Mouse (Mus musculus): Measurements from ENCODE around the gene 9430015G10Rik. TPM values are rescaled to one million over a fixed set of nuclear protein-coding genes. Genes with fewer than 3 reads are reported as not detected.

The 9430015G10Rik gene
- polyA plus RNA-seq, 1 experiment from 2014 or later: 43.8 TPM

GRCm38 (mm10) chr4:156100501-156100900, 9.3 kb upstream of the 9430015G10Rik start:
- Histone ChIP-seq H3K4me3 (no peak overlapping the region), H3K27ac (no peak overlapping the region), H3K9ac (no peak overlapping the region), H3K36me3 (no peaks in the 10 kb centered on the region), H3K9me3 (no peaks in the 10 kb centered on the region), H3K27me3 (no peaks in the 10 kb centered on the region), H3K4me2 (no peak overlapping the region), H3K4me1 (no peaks in the 10 kb centered on the region)
- no peak for ATAC-seq (ENCODE audit: insufficient number of reproducible peaks, insufficient read depth, low FRiP score, low TSS enrichment, low read depth)
- 87% methylated on average over 5 of the region's 5 CpGs for WGBS

GRCm38 (mm10) chr4:156101481-156101903, 8.3 kb upstream of the 9430015G10Rik start:
- 44% methylated on average over 3 of the region's 3 CpGs for WGBS
- no peaks in the 10 kb centered on the region for H3K36me3 ChIP-seq
- H3K4me2 ChIP-seq: no peak overlapping the region
- no peaks in the 10 kb centered on the region for H3K27me3 ChIP-seq
- H3K9ac ChIP-seq: no peak overlapping the region
- ATAC-seq (ENCODE audit: insufficient number of reproducible peaks, insufficient read depth, low FRiP score, low TSS enrichment, low read depth): no peak
- H3K9me3 ChIP-seq: no peaks in the 10 kb centered on the region
- H3K27ac ChIP-seq: no peak overlapping the region
- H3K4me3 ChIP-seq: no peak overlapping the region
- H3K4me1 ChIP-seq: no peaks in the 10 kb centered on the region

GRCm38 (mm10) chr4:156103342-156103741, 6.4 kb upstream of the 9430015G10Rik start:
- Histone ChIP-seq H3K27me3 (no peaks in the 10 kb centered on the region), H3K36me3 (no peaks in the 10 kb centered on the region), H3K4me3 (no peak overlapping the region), H3K4me2 (no peak overlapping the region), H3K9ac (no peak overlapping the region), H3K9me3 (no peaks in the 10 kb centered on the region), H3K4me1 (no peaks in the 10 kb centered on the region), H3K27ac (no peak overlapping the region)
- WGBS: 82% methylated on average over 4 of the region's 4 CpGs
- ATAC-seq (ENCODE audit: insufficient number of reproducible peaks, insufficient read depth, low FRiP score, low TSS enrichment, low read depth): no peak

GRCm38 (mm10) chr4:156108606-156109546, 906 bp upstream of the 9430015G10Rik start:
- peaks cover 7% of the 10 kb centered on the region for H3K4me1 ChIP-seq
- H3K9me3 ChIP-seq: no peaks in the 10 kb centered on the region
- peak overlapping the region; percentile 92 for H3K9ac ChIP-seq
- H3K4me3 ChIP-seq: peak overlapping the region; percentile 83
- ATAC-seq (ENCODE audit: insufficient number of reproducible peaks, insufficient read depth, low FRiP score, low TSS enrichment, low read depth): peak; percentile 44; the same call in 1 of the 2 replicates
- peak overlapping the region; percentile 87 for H3K27ac ChIP-seq
- H3K4me2 ChIP-seq: peak overlapping the region; percentile 69
- no peaks in the 10 kb centered on the region for H3K36me3 ChIP-seq
- WGBS: 13% methylated on average over 13 of the region's 13 CpGs
- no peaks in the 10 kb centered on the region for H3K27me3 ChIP-seq

GRCm38 (mm10) chr4:156124077-156124476, 14.3 kb downstream of the 9430015G10Rik start:
- H3K27me3 ChIP-seq: no peaks in the 10 kb centered on the region
- no peak for ATAC-seq (ENCODE audit: insufficient number of reproducible peaks, insufficient read depth, low FRiP score, low TSS enrichment, low read depth)
- H3K36me3 ChIP-seq: peaks cover 88% of the 10 kb centered on the region
- H3K27ac ChIP-seq: no peak overlapping the region
- H3K9me3 ChIP-seq: no peaks in the 10 kb centered on the region
- no peak overlapping the region for H3K4me2 ChIP-seq
- H3K4me3 ChIP-seq: no peak overlapping the region
- no peak overlapping the region for H3K9ac ChIP-seq
- no peaks in the 10 kb centered on the region for H3K4me1 ChIP-seq
- WGBS: 96% methylated on average over 7 of the region's 7 CpGs

- Histone ChIP-seq H3K27me3 (no peaks in the 10 kb centered on the region), H3K36me3 (peaks cover 75% of the 10 kb centered on the region), H3K9ac (no peak overlapping the region), H3K4me3 (no peak overlapping the region), H3K9me3 (no peaks in the 10 kb centered on the region), H3K27ac (no peak overlapping the region), H3K4me2 (no peak overlapping the region), H3K4me1 (no peaks in the 10 kb centered on the region)
- no peak for ATAC-seq (ENCODE audit: insufficient number of reproducible peaks, insufficient read depth, low FRiP score, low TSS enrichment, low read depth)
- WGBS: 95% methylated on average over 6 of the region's 6 CpGs
These were observed 15.6 kb downstream of the 9430015G10Rik start for GRCm38 (mm10) chr4:156125393-156125792.

GRCm38 (mm10) chr4:156126841-156127240, 17.1 kb downstream of the 9430015G10Rik start:
- H3K9me3 ChIP-seq: no peaks in the 10 kb centered on the region
- H3K4me2 ChIP-seq: no peak overlapping the region
- no peak overlapping the region for H3K27ac ChIP-seq
- no peak for ATAC-seq (ENCODE audit: insufficient number of reproducible peaks, insufficient read depth, low FRiP score, low TSS enrichment, low read depth)
- H3K27me3 ChIP-seq: no peaks in the 10 kb centered on the region
- H3K4me3 ChIP-seq: no peak overlapping the region
- no peaks in the 10 kb centered on the region for H3K4me1 ChIP-seq
- H3K9ac ChIP-seq: no peak overlapping the region
- WGBS: 80% methylated on average over 7 of the region's 7 CpGs
- H3K36me3 ChIP-seq: peaks cover 61% of the 10 kb centered on the region

- ATAC-seq (ENCODE audit: insufficient number of reproducible peaks, insufficient read depth, low FRiP score, low TSS enrichment, low read depth): no peak
- no peak overlapping the region for H3K27ac ChIP-seq
- H3K9ac ChIP-seq: no peak overlapping the region
- no peaks in the 10 kb centered on the region for H3K27me3 ChIP-seq
- no peak overlapping the region for H3K4me3 ChIP-seq
- no peak overlapping the region for H3K4me2 ChIP-seq
- peaks cover 42% of the 10 kb centered on the region for H3K36me3 ChIP-seq
- WGBS: 73% methylated on average over 5 of the region's 5 CpGs
- H3K4me1 ChIP-seq: no peaks in the 10 kb centered on the region
- no peaks in the 10 kb centered on the region for H3K9me3 ChIP-seq
These were observed 19.0 kb downstream of the 9430015G10Rik start for GRCm38 (mm10) chr4:156128746-156129145.

GRCm38 (mm10) chr4:156130436-156130835, 20.7 kb downstream of the 9430015G10Rik start, which contains the start of gene Rnf223:
Gene Rnf223 (plus strand): TSS chr4:156130513.
- no peaks in the 10 kb centered on the region for H3K9me3 ChIP-seq
- no peak within 1 kb of the TSS for H3K4me2 ChIP-seq
- no peaks in the 10 kb centered on the region for H3K27me3 ChIP-seq
- WGBS: 82% methylated on average over 15 of the region's 15 CpGs
- H3K27ac ChIP-seq: no peak within 1 kb of the TSS
- peaks cover 25% of the 10 kb centered on the region for H3K36me3 ChIP-seq
- H3K4me1 ChIP-seq: no peaks in the 10 kb centered on the region
- H3K9ac ChIP-seq: no peak within 1 kb of the TSS
- H3K4me3 ChIP-seq: no peak within 1 kb of the TSS
- no peak for ATAC-seq (ENCODE audit: insufficient number of reproducible peaks, insufficient read depth, low FRiP score, low TSS enrichment, low read depth)

- Histone ChIP-seq H3K4me1 (no peaks in the 10 kb centered on the region), H3K9me3 (no peaks in the 10 kb centered on the region), H3K9ac (no peak overlapping the region), H3K4me3 (no peak overlapping the region), H3K27ac (no peak overlapping the region), H3K27me3 (no peaks in the 10 kb centered on the region), H3K36me3 (peaks cover 20% of the 10 kb centered on the region), H3K4me2 (no peak overlapping the region)
- no peak for ATAC-seq (ENCODE audit: insufficient number of reproducible peaks, insufficient read depth, low FRiP score, low TSS enrichment, low read depth)
- 87% methylated on average over 10 of the region's 10 CpGs for WGBS
These were observed 21.2 kb downstream of the 9430015G10Rik start for GRCm38 (mm10) chr4:156130940-156131339.

- H3K9me3 ChIP-seq: 0 out of 2 replicates have a peak, but pooled peaks cover under 1% of the 10 kb centered on the region
- no peaks in the 10 kb centered on the region for H3K4me1 ChIP-seq
- WGBS: 67% methylated on average over 5 of the region's 5 CpGs
- H3K9ac ChIP-seq: no peak overlapping the region
- H3K27ac ChIP-seq: no peak overlapping the region
- H3K4me2 ChIP-seq: no peak overlapping the region
- no peak for ATAC-seq (ENCODE audit: insufficient number of reproducible peaks, insufficient read depth, low FRiP score, low TSS enrichment, low read depth)
- no peaks in the 10 kb centered on the region for H3K36me3 ChIP-seq
- no peak overlapping the region for H3K4me3 ChIP-seq
- H3K27me3 ChIP-seq: no peaks in the 10 kb centered on the region
These were observed 23.6 kb downstream of the 9430015G10Rik start for GRCm38 (mm10) chr4:156133334-156133733.

Data from embryonic facial prominence, embryonic 13.5 days (tissue).